Mouse (Mus musculus) lung, postnatal 0 days (tissue): ENCODE data around the gene Rilp. TPM values are rescaled to one million over a fixed set of nuclear protein-coding genes. Genes with fewer than 3 reads are reported as not detected.
A peak's percentile ranks its signal among the peaks of the same experiment; 100 is the strongest.

Source experiments
- ATAC-seq: fragments of 200-750 bp; cut with Nextera tagmentation; 2 replicates; pipeline ENCODE4 v1.8.0; 2017; ENCODE audit warnings: moderate library complexity
- DNase-seq: peaks from one replicate; pipeline ENCODE4 v3.0.0-alpha.2; 2016; ENCODE audit warnings: low spot score
- H3K27ac ChIP-seq: fragments of 300-500 bp; sonication (generic); 2 replicates; pipeline ENCODE4 v1.5.1; 2014; ENCODE audit warnings: antibody characterized with exemption, mild to moderate bottlenecking, low read length, mixed read lengths
- H3K27me3 ChIP-seq: fragments of 300-500 bp; sonication (generic); replicated peaks from 2 replicates; pipeline ENCODE4 v1.6.1; 2014; ENCODE audit warnings: low read length, mixed read lengths; ENCODE audit not compliant: insufficient read depth
- H3K36me3 ChIP-seq: fragments of 300-500 bp; sonication (generic); 2 replicates; pipeline ENCODE4 v1.6.1; 2014; ENCODE audit warnings: low read length, mixed read lengths; ENCODE audit not compliant: insufficient read depth
- H3K4me1 ChIP-seq: fragments of 300-500 bp; sonication (generic); 2 replicates; pipeline ENCODE4 v1.6.1; 2014; ENCODE audit warnings: antibody characterized with exemption, low read depth, low read length, mixed read lengths; ENCODE audit not compliant: insufficient read depth
- H3K4me2 ChIP-seq: fragments of 300-500 bp; sonication (generic); replicated peaks from 2 replicates; pipeline ENCODE4 v1.6.1; 2014; ENCODE audit warnings: low read depth, mild to moderate bottlenecking, low read length, moderate library complexity, mixed read lengths
- H3K4me3 ChIP-seq: fragments of 300-500 bp; sonication (generic); 2 replicates; pipeline ENCODE4 v1.5.1; 2014; ENCODE audit warnings: low read depth, low read length
- H3K9ac ChIP-seq: fragments of 300-500 bp; sonication (generic); replicated peaks from 2 replicates; pipeline ENCODE4 v1.6.1; 2014; ENCODE audit warnings: low read depth, mild to moderate bottlenecking
- H3K9me3 ChIP-seq: fragments of 300-500 bp; sonication (generic); 2 replicates; pipeline ENCODE4 v1.6.1; 2016; ENCODE audit warnings: low read length, mixed read lengths
- CTCF ChIP-seq: IDR thresholded peaks from 2 replicates; pipeline ENCODE4 v1.5.1; 2016; ENCODE audit warnings: antibody characterized with exemption, mild to moderate bottlenecking
- EP300 ChIP-seq: IDR thresholded peaks from 2 replicates; pipeline ENCODE4 v1.6.1; 2016; ENCODE audit warnings: antibody characterized with exemption, mild to moderate bottlenecking, control low read depth
- WGBS: fragments of 180-500 bp; shearing (Covaris S2); extraction: QIAGEN DNeasy Blood & Tissue Kit; methylation state at CpG from one replicate; pipeline ENCODE4 v1.1.7; 2014; 5-methylcytosine and 5-hydroxymethylcytosine counted together
- polyA plus RNA-seq: library from polyadenylated mRNA; unstranded; fragments of >200 nt; fragmentation: Nextera tagmentation; extraction: Ambion mirVana; gene quantifications from 2 replicates; pipeline ENCODE4 v1.2.1, GENCODE M21; 2015

Rilp gene
- polyA plus RNA-seq, 1 experiment from 2014 or later = 15.7 TPM

- DNase-seq = peak; percentile 53
- Histone ChIP-seq H3K27ac (peak overlapping the region; percentile 91), H3K36me3 (no peaks in the 10 kb centered on the region), H3K27me3 (no peaks in the 10 kb centered on the region), H3K4me2 (peak overlapping the region; percentile 99), H3K9ac (peak overlapping the region; percentile 80), H3K9me3 (no peaks in the 10 kb centered on the region), H3K4me3 (peak overlapping the region; percentile 62), H3K4me1 (peaks cover 7% of the 10 kb centered on the region; the same call in 1 of the 2 replicates)
- WGBS = under 1% methylated on average over 31 of the region's 31 CpGs
- TF ChIP-seq CTCF (no peak), EP300 (no peak)
- ATAC-seq = no peak
Measured at GRCm38 (mm10) chr11:75530845-75531373, 21.0 kb downstream of the Rilp start.

DNA sequence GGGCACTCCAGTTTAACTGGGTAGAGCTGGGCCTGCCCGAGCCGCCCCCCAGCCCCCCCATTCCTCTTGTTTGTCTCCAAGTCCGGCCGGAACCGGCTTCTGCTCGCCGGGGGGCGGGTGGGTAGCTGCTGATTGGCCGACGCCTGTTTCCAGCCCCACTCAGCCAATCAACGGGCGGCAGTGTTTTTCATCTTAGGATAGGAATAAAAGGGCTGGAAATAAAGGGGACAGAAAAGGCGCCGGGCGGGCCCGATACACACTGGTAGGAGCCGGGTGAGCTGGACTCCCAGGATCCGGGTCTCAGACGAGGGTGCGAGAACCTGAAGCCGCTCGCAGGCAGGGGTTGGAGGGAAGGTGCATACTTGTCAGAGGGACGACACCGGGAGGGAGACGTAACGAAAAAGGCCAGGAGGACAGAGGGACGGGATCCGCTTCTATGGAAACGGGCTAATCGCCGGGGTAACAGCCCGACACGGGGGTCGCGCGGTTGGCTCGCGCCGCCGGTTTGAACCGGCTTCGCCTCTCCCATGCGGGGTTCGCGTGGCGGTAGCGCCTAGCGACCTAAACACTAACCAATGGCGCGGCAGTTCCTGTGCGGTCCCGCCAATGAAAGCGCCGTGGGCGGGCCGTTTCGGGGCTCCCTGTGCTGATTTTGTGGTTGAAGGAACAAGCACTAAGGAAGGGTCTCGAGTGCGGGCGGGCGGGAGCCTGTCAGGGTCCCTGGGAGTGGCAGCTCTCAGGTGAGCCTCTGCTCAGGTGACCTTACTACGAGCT, 21.8 kb downstream of the Rilp start, which contains the start of gene Slc43a2:
Slc43a2 (plus strand) TSS at position 226 of the 774 bp plus-strand sequence.
- Histone ChIP-seq H3K4me2 (peak within 1 kb of the TSS; percentile 99), H3K27ac (peak within 1 kb of the TSS; percentile 91), H3K36me3 (no peaks in the 10 kb centered on the region), H3K9me3 (no peaks in the 10 kb centered on the region), H3K4me3 (peak within 1 kb of the TSS; percentile 62), H3K4me1 (peaks cover 7% of the 10 kb centered on the region; the same call in 1 of the 2 replicates), H3K27me3 (no peaks in the 10 kb centered on the region), H3K9ac (peak within 1 kb of the TSS; percentile 80)
- peak; percentile 97 for DNase-seq
- ATAC-seq = peak; percentile 90
- TF ChIP-seq CTCF (no peak), EP300 (peak; percentile 52)
- WGBS = under 1% methylated on average over 62 of the region's 62 CpGs

DNA sequence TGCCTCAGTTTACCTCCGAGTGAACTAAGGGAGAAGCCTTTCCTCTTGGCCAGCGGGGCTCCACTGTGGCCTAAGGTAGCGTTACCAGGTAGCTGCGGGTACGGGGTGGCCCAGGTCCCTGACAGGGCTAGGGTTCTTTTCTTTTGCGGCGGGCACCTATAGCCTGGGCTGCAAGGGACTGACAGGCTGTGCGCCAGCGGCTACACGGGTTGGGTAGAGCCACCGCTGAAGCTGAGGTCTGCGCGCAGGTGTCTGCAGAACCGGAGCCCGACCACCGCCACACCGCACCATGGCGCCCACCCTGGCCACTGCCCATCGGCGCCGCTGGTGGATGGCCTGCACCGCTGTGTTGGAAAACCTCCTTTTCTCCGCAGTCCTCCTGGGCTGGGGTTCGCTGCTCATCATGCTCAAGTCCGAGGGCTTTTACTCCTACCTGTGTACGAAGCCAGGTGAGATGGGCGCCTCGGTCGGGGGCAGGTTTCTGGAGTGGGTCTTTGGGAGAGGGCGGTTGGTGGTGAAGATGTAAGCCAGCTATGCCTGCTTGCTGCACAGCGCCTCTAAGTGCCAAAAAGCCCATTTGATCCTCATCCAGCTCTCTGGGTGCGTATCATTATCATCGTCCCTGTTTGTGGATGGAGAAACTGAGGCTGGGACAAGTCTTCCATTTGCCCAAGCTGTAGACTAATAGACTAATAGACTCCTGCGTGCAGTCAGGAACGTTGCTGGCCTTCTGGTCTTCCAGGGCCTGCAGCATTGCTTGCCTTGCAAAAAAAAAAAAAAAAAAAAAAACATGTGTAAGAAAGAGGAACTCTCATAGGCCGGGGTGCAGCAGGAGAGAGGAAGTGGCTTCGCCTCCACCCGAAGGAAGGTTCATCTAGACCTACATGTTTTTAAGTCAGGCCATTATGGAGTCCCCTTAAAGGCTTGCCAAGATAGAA, 22.7 kb downstream of the Rilp start:
- no peaks in the 10 kb centered on the region for H3K27me3 ChIP-seq
- peak overlapping the region; percentile 62 for H3K4me3 ChIP-seq
- peaks cover 11% of the 10 kb centered on the region for H3K4me1 ChIP-seq
- peak; percentile 47 for DNase-seq
- H3K9ac ChIP-seq = peak overlapping the region; percentile 80
- H3K27ac ChIP-seq = peak overlapping the region; percentile 91
- H3K4me2 ChIP-seq = peak overlapping the region; percentile 99
- H3K9me3 ChIP-seq = no peaks in the 10 kb centered on the region
- no peak for TF ChIP-seq EP300
- no peak; the same call in 1 of the 2 replicates for TF ChIP-seq CTCF
- WGBS = 11% methylated on average over 37 of the region's 38 CpGs
- H3K36me3 ChIP-seq = no peaks in the 10 kb centered on the region
- no peak for ATAC-seq

- Histone ChIP-seq H3K36me3 (no peaks in the 10 kb centered on the region), H3K27ac (no peak overlapping the region), H3K9me3 (no peaks in the 10 kb centered on the region), H3K27me3 (no peaks in the 10 kb centered on the region), H3K9ac (peak overlapping the region; percentile 32), H3K4me1 (peaks cover 20% of the 10 kb centered on the region), H3K4me2 (peak overlapping the region; percentile 99), H3K4me3 (peak overlapping the region; percentile 62)
- ATAC-seq = no peak
- DNase-seq = no peak
- 69% methylated on average over 6 of the region's 6 CpGs for WGBS
- TF ChIP-seq CTCF = no peak
Measured at GRCm38 (mm10) chr11:75533314-75534015, 23.6 kb downstream of the Rilp start.

- H3K4me1 ChIP-seq = peaks cover 20% of the 10 kb centered on the region
Measured at GRCm38 (mm10) chr11:75534286-75535033, 24.6 kb downstream of the Rilp start.

More at GRCm38 (mm10) chr11:75534286-75535033, 24.6 kb downstream of the Rilp start:
- H3K9ac ChIP-seq = no peak overlapping the region
- 47% methylated on average over 4 of the region's 4 CpGs for WGBS
- DNase-seq (no peak), ATAC-seq (no peak)
- H3K4me3 ChIP-seq = no peak overlapping the region
- TF ChIP-seq EP300 (no peak), CTCF (no peak)
- no peaks in the 10 kb centered on the region for H3K27me3 ChIP-seq
- H3K4me2 ChIP-seq = 0 out of 2 replicates have a peak overlapping the region, but pooled peaks have one; percentile 3
- no peak overlapping the region; the same call in 1 of the 2 replicates for H3K27ac ChIP-seq
- H3K9me3 ChIP-seq = no peaks in the 10 kb centered on the region
- no peaks in the 10 kb centered on the region for H3K36me3 ChIP-seq
